Mouse (Mus musculus) embryonic facial prominence, embryonic 15.5 days (tissue): ENCODE data around the gene Akap9. TPM values are rescaled to one million over a fixed set of nuclear protein-coding genes. Genes with fewer than 3 reads are reported as not detected.
"Not testable (repeated sequence)": the region's sequence is repeated elsewhere in the genome, so short reads cannot be mapped to it uniquely, and the experiment has no call there.

ENCODE experiments used
- ATAC-seq: fragments of 200-750 bp; cut with Nextera tagmentation; 2 replicates; pipeline ENCODE4 v1.8.0; 2017; ENCODE audit warnings: low read depth, moderate TSS enrichment; ENCODE audit not compliant: insufficient number of reproducible peaks, low FRiP score, low TSS enrichment
- H3K27ac ChIP-seq: fragments of 300-500 bp; sonication (generic); replicated peaks from 2 replicates; pipeline ENCODE4 v1.5.1; 2015; ENCODE audit warnings: mild to moderate bottlenecking, inconsistent platforms
- H3K27me3 ChIP-seq: fragments of 300-500 bp; sonication (generic); 2 replicates; pipeline ENCODE4 v1.6.1; 2015; ENCODE audit warnings: inconsistent platforms
- H3K36me3 ChIP-seq: fragments of 300-500 bp; sonication (generic); 2 replicates; pipeline ENCODE4 v1.6.1; 2015; ENCODE audit warnings: mild to moderate bottlenecking, inconsistent platforms
- H3K4me1 ChIP-seq: fragments of 300-500 bp; sonication (generic); 2 replicates; pipeline ENCODE4 v1.6.1; 2015; ENCODE audit warnings: inconsistent platforms
- H3K4me2 ChIP-seq: fragments of 300-500 bp; sonication (generic); replicated peaks from 2 replicates; pipeline ENCODE4 v1.6.1; 2015; ENCODE audit warnings: mild to moderate bottlenecking, inconsistent platforms
- H3K4me3 ChIP-seq: fragments of 300-500 bp; sonication (generic); replicated peaks from 2 replicates; pipeline ENCODE4 v1.5.1; 2015; ENCODE audit warnings: mild to moderate bottlenecking, inconsistent platforms
- H3K9ac ChIP-seq: fragments of 300-500 bp; sonication (generic); 2 replicates; pipeline ENCODE4 v1.6.1; 2015; ENCODE audit warnings: inconsistent platforms
- H3K9me3 ChIP-seq: fragments of 300-500 bp; sonication (generic); replicated peaks from 2 replicates; pipeline ENCODE4 v1.6.1; 2016; ENCODE audit warnings: inconsistent platforms
- WGBS: fragments of 180-500 bp; shearing (Covaris S2); methylation state at CpG from one replicate; pipeline ENCODE4 v1.1.7; 2015; 5-methylcytosine and 5-hydroxymethylcytosine counted together
- polyA plus RNA-seq: library from polyadenylated mRNA; unstranded; fragments of >200 nt; fragmentation: Nextera tagmentation; extraction: Ambion mirVana; gene quantifications from 2 replicates; pipeline ENCODE4 v1.2.1, GENCODE M21; 2015

Akap9 gene
- polyA plus RNA-seq, 1 experiment from 2014 or later, result 144 TPM

DNA sequence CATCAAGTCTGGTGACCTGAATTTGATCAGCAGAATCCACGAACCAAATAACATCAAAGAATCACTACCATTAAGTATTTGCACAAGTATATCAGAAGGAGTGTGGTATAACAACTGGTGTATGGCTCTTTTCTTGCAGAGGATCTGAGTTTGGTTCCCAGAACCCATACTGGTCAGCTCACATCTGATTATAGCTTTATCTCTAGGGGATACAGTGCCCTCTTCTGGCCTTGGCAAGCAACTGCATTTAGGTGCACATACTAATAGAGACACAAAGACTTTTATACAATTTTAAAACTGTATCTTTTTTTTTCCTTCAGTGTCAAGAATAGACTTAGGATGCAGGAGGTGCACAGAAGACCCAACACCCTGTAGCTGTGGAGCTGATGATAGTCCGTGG lies 173.9 kb downstream of the Akap9 start:
- no peaks in the 10 kb centered on the region for H3K9me3 ChIP-seq
- no peak for ATAC-seq
- H3K4me1 ChIP-seq, result peaks cover 10% of the 10 kb centered on the region; the same call in 1 of the 2 replicates
- no peak overlapping the region for H3K4me3 ChIP-seq
- 95% methylated on average over 2 of the region's 2 CpGs for WGBS
- no peak overlapping the region for H3K9ac ChIP-seq
- no peaks in the 10 kb centered on the region for H3K27me3 ChIP-seq
- no peak overlapping the region for H3K4me2 ChIP-seq
- H3K36me3 ChIP-seq, result peaks cover 35% of the 10 kb centered on the region
- H3K27ac ChIP-seq, result no peak overlapping the region

DNA sequence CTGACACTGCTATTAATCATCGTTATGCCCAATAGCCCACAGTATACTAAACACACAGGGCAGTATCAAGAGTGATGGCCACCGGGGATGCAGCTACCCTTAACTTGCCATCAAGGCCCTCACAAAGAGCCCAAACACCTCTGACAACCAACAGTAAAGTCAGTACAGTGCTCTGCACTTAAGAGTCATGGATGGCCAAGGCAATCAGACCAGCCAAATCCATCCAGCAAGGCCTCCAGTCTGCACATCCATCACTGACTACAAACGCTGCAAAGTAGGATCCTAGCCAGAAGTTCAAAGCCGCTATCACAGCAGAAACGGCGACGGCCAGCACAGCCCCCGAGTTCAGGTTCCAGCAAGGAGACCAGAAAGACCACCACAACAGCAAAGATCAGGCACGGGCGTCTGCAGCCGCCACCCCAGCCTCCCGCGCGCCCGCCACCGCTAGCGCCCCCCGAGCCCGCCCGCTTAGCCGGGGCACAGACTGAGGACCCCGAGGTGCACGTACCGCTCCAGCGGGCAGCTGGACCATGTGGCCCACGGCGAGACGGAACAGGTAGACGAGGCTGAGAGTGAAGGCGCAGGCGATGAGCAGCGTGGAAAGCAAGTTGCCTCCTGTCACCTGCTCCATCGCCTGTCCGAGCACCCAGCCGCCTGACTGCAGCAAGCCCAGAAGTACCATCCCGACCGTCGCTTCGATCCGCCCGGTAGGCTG lies 175.9 kb downstream of the Akap9 start:
- Histone ChIP-seq H3K4me1 (peaks cover 10% of the 10 kb centered on the region; the same call in 1 of the 2 replicates), H3K9me3 (no peaks in the 10 kb centered on the region), H3K4me3 (peak overlapping the region; percentile 84), H3K36me3 (peaks cover 27% of the 10 kb centered on the region), H3K9ac (peak overlapping the region; percentile 81), H3K4me2 (peak overlapping the region; percentile 74), H3K27ac (peak overlapping the region; percentile 97), H3K27me3 (no peaks in the 10 kb centered on the region)
- ATAC-seq, result peak; percentile 40; the same call in 1 of the 2 replicates
- under 1% methylated on average over 41 of the region's 41 CpGs for WGBS

- peak; percentile 97 for ATAC-seq
- no peaks in the 10 kb centered on the region for H3K9me3 ChIP-seq
- WGBS, result under 1% methylated on average over 59 of the region's 59 CpGs
- peak within 1 kb of the TSS; percentile 97 for H3K27ac ChIP-seq
- H3K9ac ChIP-seq, result peak within 1 kb of the TSS; percentile 81
- no peaks in the 10 kb centered on the region for H3K27me3 ChIP-seq
- H3K4me2 ChIP-seq, result peak within 1 kb of the TSS; percentile 74
- H3K36me3 ChIP-seq, result peaks cover 21% of the 10 kb centered on the region
- peak within 1 kb of the TSS; percentile 84 for H3K4me3 ChIP-seq
- peaks cover 10% of the 10 kb centered on the region; the same call in 1 of the 2 replicates for H3K4me1 ChIP-seq
Measured at GRCm38 (mm10) chr5:4104341-4105040, 176.6 kb downstream of the Akap9 start, which contains the start of gene Cyp51. Gene Cyp51, minus strand, starts transcription at chr5:4104746.

- no peaks in the 10 kb centered on the region for H3K9me3 ChIP-seq
- H3K36me3 ChIP-seq, result peaks cover 11% of the 10 kb centered on the region
- no peaks in the 10 kb centered on the region for H3K27me3 ChIP-seq
- ATAC-seq, result no peak
- no peak overlapping the region for H3K9ac ChIP-seq
- 91% methylated on average over 2 of the region's 2 CpGs for WGBS
- peaks cover 10% of the 10 kb centered on the region; the same call in 1 of the 2 replicates for H3K4me1 ChIP-seq
- H3K4me2 ChIP-seq, result no peak overlapping the region
- no peak overlapping the region for H3K27ac ChIP-seq
- H3K4me3 ChIP-seq, result no peak overlapping the region
Measured at GRCm38 (mm10) chr5:4105651-4106186, 177.9 kb downstream of the Akap9 start.

DNA sequence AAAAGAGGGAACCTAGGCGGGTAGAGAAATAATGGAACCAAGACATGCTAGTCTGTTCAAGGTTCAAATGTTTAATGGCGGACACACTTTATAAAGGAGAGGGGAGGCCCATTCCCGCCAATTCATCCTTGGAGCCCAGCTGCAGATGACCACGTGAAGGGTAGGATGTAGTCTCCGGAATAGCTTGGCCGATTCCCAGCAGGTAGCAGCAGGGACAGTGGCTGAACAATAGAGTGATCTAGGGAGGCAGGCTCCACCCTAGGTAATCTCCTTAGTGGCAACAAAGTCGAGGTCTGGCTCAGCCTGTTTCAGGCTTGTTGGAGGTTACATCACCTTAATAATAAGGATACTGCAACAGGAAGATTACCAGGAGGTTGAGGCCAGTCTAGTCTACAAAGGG lies 179.2 kb downstream of the Akap9 start:
- H3K9ac ChIP-seq, H3K4me3 ChIP-seq, ATAC-seq, H3K9me3 ChIP-seq, H3K4me1 ChIP-seq, H3K36me3 ChIP-seq, H3K4me2 ChIP-seq, H3K27me3 ChIP-seq, H3K27ac ChIP-seq: not testable (repeated sequence)
- WGBS, result 57% methylated on average over 7 of the region's 7 CpGs

DNA sequence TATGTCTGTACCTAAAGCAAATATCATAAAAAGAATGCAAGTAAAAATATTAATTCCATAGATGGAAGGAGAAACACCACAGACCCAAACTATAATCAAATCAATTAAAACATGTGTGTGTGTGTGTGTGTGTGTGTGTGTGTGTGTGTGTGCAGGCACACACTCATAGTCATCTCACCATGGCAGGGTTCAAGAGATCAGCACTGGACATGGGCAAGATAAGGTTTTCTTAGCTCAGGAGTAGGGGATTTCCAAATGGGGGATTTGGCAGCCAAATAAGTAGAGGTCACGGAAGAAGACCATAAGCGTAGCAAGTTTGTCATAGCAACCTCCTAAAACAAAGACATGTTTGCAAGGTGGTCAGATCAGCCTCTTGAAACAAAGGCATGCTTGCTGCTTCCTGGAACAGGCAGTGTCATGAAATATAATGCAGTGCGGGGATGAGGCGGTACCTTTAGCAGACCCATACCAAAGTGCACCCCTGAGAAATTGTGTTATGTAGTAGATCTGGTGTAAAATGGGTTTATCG lies 184.8 kb downstream of the Akap9 start:
- Histone ChIP-seq H3K4me1 (no peaks in the 10 kb centered on the region), H3K27ac (no peak overlapping the region), H3K9me3 (no peaks in the 10 kb centered on the region), H3K4me2 (no peak overlapping the region), H3K9ac (no peak overlapping the region), H3K27me3 (no peaks in the 10 kb centered on the region), H3K4me3 (no peak overlapping the region), H3K36me3 (no peaks in the 10 kb centered on the region)
- no peak for ATAC-seq
- WGBS, result 91% methylated on average over 5 of the region's 5 CpGs

Other genes with a start within 250 kb of the Akap9 start
- 9.0 and 10.9 TPM in 2 replicates for gene Ankib1, start 125.1 kb upstream of the Akap9 start, polyA plus RNA-seq
- 41.5 and 43.3 TPM in 2 replicates for gene Krit1, start 124.9 kb upstream of the Akap9 start, polyA plus RNA-seq
- 0.09 and 0.11 TPM in 2 replicates for gene Lrrd1, start 82.9 kb upstream of the Akap9 start, polyA plus RNA-seq
- 7.8 and 8.1 TPM in 2 replicates for gene Mterf1a, start 34.1 kb upstream of the Akap9 start, polyA plus RNA-seq
- gene Cyp51, start 176.7 kb downstream of the Akap9 start, polyA plus RNA-seq, result 57.4 and 57.5 TPM in 2 replicates